Mouse (Mus musculus) spleen, adult 12 weeks (tissue): ENCODE data around the gene Acbd3.

Experiments
- DNase-seq: peaks from one replicate; pipeline ENCODE4 v3.0.0; 2022; ENCODE audit warnings: low spot score

Gene Acbd3

GRCm38 (mm10) chr1:180762180-180762579, 36.3 kb downstream of the Acbd3 start:
- no peak for DNase-seq

GRCm38 (mm10) chr1:180762679-180763078, 36.8 kb downstream of the Acbd3 start:
- DNase-seq: no peak

- no peak for DNase-seq
These were observed 37.5 kb downstream of the Acbd3 start for GRCm38 (mm10) chr1:180763307-180763706.

- peak; percentile 64 for DNase-seq
These were observed 38.0 kb downstream of the Acbd3 start for GRCm38 (mm10) chr1:180763828-180764227.

- DNase-seq: no peak
These were observed 39.5 kb downstream of the Acbd3 start for GRCm38 (mm10) chr1:180765393-180765792.

- no peak for DNase-seq
These were observed 40.7 kb downstream of the Acbd3 start for GRCm38 (mm10) chr1:180766557-180766956.

GRCm38 (mm10) chr1:180767541-180768333, 41.9 kb downstream of the Acbd3 start:
- no peak for DNase-seq

GRCm38 (mm10) chr1:180768334-180769168, 42.7 kb downstream of the Acbd3 start:
- DNase-seq: peak; percentile 51

- no peak for DNase-seq
These were observed 45.5 kb downstream of the Acbd3 start for GRCm38 (mm10) chr1:180771306-180771705.

- DNase-seq: no peak
These were observed 45.9 kb downstream of the Acbd3 start for GRCm38 (mm10) chr1:180771722-180772121.

GRCm38 (mm10) chr1:180772291-180772690, 46.4 kb downstream of the Acbd3 start:
- DNase-seq: no peak

- DNase-seq: peak; percentile 40
These were observed 48.8 kb downstream of the Acbd3 start for GRCm38 (mm10) chr1:180774664-180775063.

GRCm38 (mm10) chr1:180775317-180775716, 49.5 kb downstream of the Acbd3 start:
- DNase-seq: no peak

GRCm38 (mm10) chr1:180775849-180776493, 50.1 kb downstream of the Acbd3 start:
- DNase-seq: no peak

- DNase-seq: no peak
These were observed 50.7 kb downstream of the Acbd3 start for GRCm38 (mm10) chr1:180776494-180776893.

- no peak for DNase-seq
These were observed 51.4 kb downstream of the Acbd3 start for GRCm38 (mm10) chr1:180777289-180777659.

GRCm38 (mm10) chr1:180777660-180778402, 52.0 kb downstream of the Acbd3 start:
- DNase-seq: peak; percentile 66

GRCm38 (mm10) chr1:180778403-180778754, 52.5 kb downstream of the Acbd3 start:
- DNase-seq: no peak

- DNase-seq: no peak
These were observed 53.1 kb downstream of the Acbd3 start for GRCm38 (mm10) chr1:180778941-180779340.

GRCm38 (mm10) chr1:180780291-180780690, 54.4 kb downstream of the Acbd3 start:
- no peak for DNase-seq

- DNase-seq: no peak
These were observed 55.4 kb downstream of the Acbd3 start for GRCm38 (mm10) chr1:180781250-180781649.
